Mouse (Mus musculus): ENCODE data around the gene Fam167b. TPM values are rescaled to one million over a fixed set of nuclear protein-coding genes. Genes with fewer than 3 reads are reported as not detected.

Fam167b gene
- total and polyA plus RNA-seq, 3 experiments, result 1.1 to 1.2 TPM; not detected in 1

- TF ChIP-seq CHD1 (IDR thresholded peaks at IDR 0.05; ENCODE audit: low read depth, low read length), result no peak
These were observed 22.1 kb upstream of the Fam167b start, which contains the start of the genes Eif3i and Tmem234 (continued) for GRCm38 (mm10) chr4:129600233-129601158.

GRCm38 (mm10) chr4:129588865-129589264 is 10.5 kb upstream of the Fam167b start:
- no peak overlapping the region for H3K27ac ChIP-seq (ENCODE audit: insufficient read depth, low read depth)
- TF ChIP-seq IRF4 (IDR thresholded peaks at IDR 0.05; ENCODE audit: low read depth, low read length) (no peak), MYC (IDR thresholded peaks at IDR 0.05; ENCODE audit: low read depth, low read length) (no peak), NELFE (IDR thresholded peaks at IDR 0.05; ENCODE audit: low read depth, low read length) (no peak), PAX5 (IDR thresholded peaks at IDR 0.05; ENCODE audit: low read length) (no peak), POLR2AphosphoS2 (IDR thresholded peaks at IDR 0.05; ENCODE audit: low read depth, low read length) (no peak), TBP (conservative IDR thresholded peaks at IDR 0.05; ENCODE audit: low read depth, low read length) (no peak), E2F4 (IDR thresholded peaks at IDR 0.05; ENCODE audit: insufficient replicate concordance, low read depth, low read length) (no peak), CTCF (conservative IDR thresholded peaks at IDR 0.05 in 1 of 2, IDR thresholded peaks at IDR 0.05 in 1 of 2; ENCODE audit: low read depth in 2 of 2, low read length in 2 of 2) (no peak), NRF1 (IDR thresholded peaks at IDR 0.05; ENCODE audit: low read depth, low read length) (no peak), MAX (IDR thresholded peaks at IDR 0.05; ENCODE audit: low read length) (no peak), UBTF (IDR thresholded peaks at IDR 0.05; ENCODE audit: low read depth, low read length) (no peak), SMC3 (IDR thresholded peaks at IDR 0.05; ENCODE audit: low read depth, low read length) (no peak), USF2 (conservative IDR thresholded peaks at IDR 0.05; ENCODE audit: low read depth, low read length) (no peak), HCFC1 (IDR thresholded peaks at IDR 0.05; ENCODE audit: low read depth, low read length) (no peak), SIN3A (IDR thresholded peaks at IDR 0.05; ENCODE audit: low read length) (no peak), KAT2A (IDR thresholded peaks at IDR 0.05; ENCODE audit: insufficient replicate concordance, low read length) (no peak), BHLHE40 (IDR thresholded peaks at IDR 0.05; ENCODE audit: low read depth, low read length) (no peak), ZC3H11A (IDR thresholded peaks at IDR 0.05; ENCODE audit: low read depth, low read length) (no peak), MAZ (IDR thresholded peaks at IDR 0.05; ENCODE audit: low read depth, low read length) (no peak), MAFK (IDR thresholded peaks at IDR 0.05; ENCODE audit: insufficient replicate concordance, low read length) (no peak)
- no peak overlapping the region for H3K9ac ChIP-seq (ENCODE audit: insufficient read depth, low read depth)
- no peaks in the 10 kb centered on the region for H3K27me3 ChIP-seq (replicated peaks)
- H3K9me3 ChIP-seq (replicated peaks; ENCODE audit: low read length), result no peaks in the 10 kb centered on the region
- in situ Hi-C loops (cut with MboI; ENCODE audit: low pct_ligation_motif_present, low pct_unique_long_range_greater_than_20kb, low sequenced_read_pairs), result no loop called here
- H3K4me1 ChIP-seq (ENCODE audit: control insufficient read depth in 1 of 2, insufficient read depth in 2 of 2), result peaks cover 4 to 30% of the 10 kb centered on the region in 2 experiments; a peak in 2 of 4 replicates
- H3K36me3 ChIP-seq (replicated peaks in 1 of 2; ENCODE audit: control insufficient read depth in 1 of 2, insufficient read depth in 1 of 2, low read length in 1 of 2), result peaks cover 34 to 63% of the 10 kb centered on the region in 2 experiments
- H3K4me3 ChIP-seq (replicated peaks in 1 of 3; ENCODE audit: low read depth in 2 of 3, low read length in 2 of 3, poor library complexity in 1 of 3), result no peak overlapping the region
- no peak overlapping the region for H3K4me2 ChIP-seq (ENCODE audit: insufficient read depth, low read depth, poor library complexity, severe bottlenecking)
- no peak for DNase-seq (ENCODE audit: extremely low read depth)
- H3K79me2 ChIP-seq (replicated peaks; ENCODE audit: control insufficient read depth, extremely low read depth, insufficient read depth, poor library complexity, severe bottlenecking), result peaks cover 8% of the 10 kb centered on the region
- dilution Hi-C loops (cut with MboI; ENCODE audit: extremely low pct_ligation_motif_present, extremely low pct_unique_long_range_greater_than_20kb, low sequenced_read_pairs), result no loop called here
